Mouse (Mus musculus): ENCODE data around the gene Gm10570.

Gene Gm10570

GRCm38 (mm10) chr4:130267069-130267468, 41.4 kb downstream of the Gm10570 start:
- peak; percentile 76 to 79 for DNase-seq

DNA sequence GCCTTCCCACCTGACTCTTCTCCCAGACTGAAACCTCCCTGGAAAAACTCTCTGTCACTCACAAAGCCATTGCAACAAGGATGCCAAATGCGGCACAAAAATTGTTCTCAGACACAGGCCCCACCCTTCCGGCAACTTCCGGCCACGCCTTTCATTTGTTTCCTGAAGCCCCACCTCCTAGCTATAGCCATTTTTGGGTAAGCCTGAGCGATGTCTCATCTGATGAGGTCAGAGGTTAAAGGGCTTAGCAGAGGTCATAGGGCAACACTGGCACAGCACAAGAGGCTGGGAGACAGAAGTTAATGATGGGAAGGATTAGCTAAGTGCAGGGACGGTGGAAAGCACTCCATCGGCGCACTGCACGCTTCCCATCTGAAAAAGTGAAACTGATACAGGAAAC, 41.9 kb downstream of the Gm10570 start:
- DNase-seq = peak in 1 of 2 experiments; percentile 24

- DNase-seq = peak; percentile 40 to 73
Observed at GRCm38 (mm10) chr4:130264698-130265349, 43.6 kb downstream of the Gm10570 start.

DNA sequence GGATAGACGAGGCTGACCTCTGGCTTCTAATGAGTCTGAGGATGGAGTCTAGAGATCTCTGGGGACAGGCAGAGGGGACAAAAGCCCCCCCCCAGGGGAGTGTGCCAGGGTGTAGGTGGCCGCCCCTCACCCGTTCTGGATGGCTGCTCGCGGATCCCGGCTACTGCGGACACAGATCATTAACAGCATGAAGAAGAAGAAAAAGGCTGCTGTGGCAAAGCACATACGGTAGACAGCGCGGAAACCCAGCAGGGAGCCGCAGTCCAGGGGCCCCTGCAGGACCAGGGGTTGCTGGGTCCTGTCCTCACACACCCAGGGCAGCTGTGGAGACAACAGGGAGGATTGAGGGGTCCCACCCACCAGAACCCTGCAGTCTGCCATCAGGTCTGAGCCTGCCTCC, 44.3 kb downstream of the Gm10570 start:
- DNase-seq = no peak

GRCm38 (mm10) chr4:130260406-130260805, 48.1 kb downstream of the Gm10570 start:
- no peak for DNase-seq
